Mouse (Mus musculus): ENCODE results near the gene Dync2li1.

DNA sequence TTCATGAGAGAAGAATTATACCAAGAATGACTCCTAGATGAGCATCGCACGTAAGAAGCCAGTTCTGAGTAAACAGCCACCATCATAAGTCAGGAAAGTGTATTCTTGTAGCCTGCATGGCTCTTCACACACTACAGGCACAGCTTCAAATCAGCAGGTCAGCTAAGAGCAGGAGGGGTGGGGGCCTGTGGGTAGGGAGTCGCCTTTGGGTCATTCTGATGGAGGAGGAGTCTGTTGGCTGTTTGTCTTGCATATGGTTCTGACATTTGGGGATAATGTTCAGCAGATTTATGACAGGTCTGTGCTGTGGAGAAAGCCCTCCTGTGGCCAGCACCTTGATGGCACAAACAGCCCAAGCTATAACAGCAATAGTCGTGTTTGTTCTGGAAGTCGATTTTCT lies 29.9 kb downstream of the Dync2li1 start:
- TF ChIP-seq CTCF (IDR thresholded peaks at IDR 0.05; ENCODE audit: control insufficient read depth, insufficient read depth, low read length) (no peak), POLR2A (IDR thresholded peaks at IDR 0.05; ENCODE audit: borderline replicate concordance, control insufficient read depth, low read depth, low read length) (no peak)
